Mouse (Mus musculus): ENCODE measurements around the gene Bicra.
A peak's percentile ranks its signal among the peaks of the same experiment; 100 is the strongest.

Bicra gene

GRCm38 (mm10) chr7:16047338-16048146, at the start of gene Bicra:
Gene Bicra (minus strand): TSS chr7:16047921.
- DNase-seq (ENCODE audit: low read depth, low spot score) = peak; percentile 88
- no peaks in the 10 kb centered on the region for H3K27me3 ChIP-seq (ENCODE audit: control insufficient read depth, insufficient read depth, low read length, poor library complexity, severe bottlenecking)
- H3K36me3 ChIP-seq (ENCODE audit: control insufficient read depth, insufficient read depth, low read length, poor library complexity, severe bottlenecking) = no peaks in the 10 kb centered on the region

DNA sequence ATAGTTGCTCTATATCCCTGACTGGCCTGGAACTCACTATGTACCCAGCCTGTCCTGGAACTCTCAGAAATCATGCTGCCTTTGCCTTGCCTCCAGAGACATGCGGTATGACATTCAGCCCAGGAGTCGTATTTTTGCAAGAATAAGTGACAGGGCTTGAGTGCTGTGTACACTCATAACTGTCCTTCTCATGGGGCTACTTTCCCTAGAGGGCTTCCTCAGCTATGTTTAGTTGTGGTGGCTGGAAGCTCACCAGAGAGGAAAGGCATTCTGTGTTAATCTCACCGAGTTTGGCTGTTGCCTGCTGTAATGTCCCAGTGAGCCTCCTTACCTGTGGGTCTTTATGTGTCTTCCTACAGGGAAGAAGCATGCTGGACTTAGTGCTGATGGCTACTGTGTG, 46.9 kb upstream of the Bicra start:
- Histone ChIP-seq H3K27me3 (ENCODE audit: control insufficient read depth, insufficient read depth, low read length, poor library complexity, severe bottlenecking) (no peaks in the 10 kb centered on the region), H3K36me3 (ENCODE audit: control insufficient read depth, insufficient read depth, low read length, poor library complexity, severe bottlenecking) (no peaks in the 10 kb centered on the region)
- no peak for DNase-seq (ENCODE audit: low read depth, low spot score)

GRCm38 (mm10) chr7:16087587-16087986, 39.9 kb upstream of the Bicra start:
- Histone ChIP-seq H3K36me3 (ENCODE audit: control insufficient read depth, insufficient read depth, low read length, poor library complexity, severe bottlenecking) (no peaks in the 10 kb centered on the region), H3K27me3 (ENCODE audit: control insufficient read depth, insufficient read depth, low read length, poor library complexity, severe bottlenecking) (no peaks in the 10 kb centered on the region)
- no peak for DNase-seq (ENCODE audit: low read depth, low spot score)

GRCm38 (mm10) chr7:16083361-16083760, 35.6 kb upstream of the Bicra start:
- no peak for DNase-seq (ENCODE audit: low read depth, low spot score)
- H3K36me3 ChIP-seq (ENCODE audit: control insufficient read depth, insufficient read depth, low read length, poor library complexity, severe bottlenecking) = no peaks in the 10 kb centered on the region
- H3K27me3 ChIP-seq (ENCODE audit: control insufficient read depth, insufficient read depth, low read length, poor library complexity, severe bottlenecking) = no peaks in the 10 kb centered on the region

DNA sequence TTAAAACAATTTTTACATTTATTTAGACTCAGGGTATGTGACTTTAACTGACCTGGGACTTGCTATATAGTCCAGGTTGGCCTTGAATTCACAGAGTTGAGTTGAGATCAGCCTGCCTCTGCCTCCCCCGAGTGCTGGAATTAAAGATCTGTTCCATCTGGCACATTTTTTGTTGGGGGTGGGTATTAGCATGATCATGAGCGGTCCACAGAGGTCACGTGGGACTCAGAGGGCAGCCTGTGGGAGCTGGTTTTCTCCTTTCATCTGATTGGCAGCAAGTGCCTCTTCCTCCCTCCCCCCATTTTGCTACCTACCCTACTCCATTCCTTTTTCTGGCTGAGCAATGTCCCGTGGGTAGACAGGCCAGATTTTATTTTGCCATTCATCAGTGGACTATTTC, 32.9 kb upstream of the Bicra start:
- no peaks in the 10 kb centered on the region for H3K27me3 ChIP-seq (ENCODE audit: control insufficient read depth, insufficient read depth, low read length, poor library complexity, severe bottlenecking)
- no peak for DNase-seq (ENCODE audit: low read depth, low spot score)
- no peaks in the 10 kb centered on the region for H3K36me3 ChIP-seq (ENCODE audit: control insufficient read depth, insufficient read depth, low read length, poor library complexity, severe bottlenecking)

DNA sequence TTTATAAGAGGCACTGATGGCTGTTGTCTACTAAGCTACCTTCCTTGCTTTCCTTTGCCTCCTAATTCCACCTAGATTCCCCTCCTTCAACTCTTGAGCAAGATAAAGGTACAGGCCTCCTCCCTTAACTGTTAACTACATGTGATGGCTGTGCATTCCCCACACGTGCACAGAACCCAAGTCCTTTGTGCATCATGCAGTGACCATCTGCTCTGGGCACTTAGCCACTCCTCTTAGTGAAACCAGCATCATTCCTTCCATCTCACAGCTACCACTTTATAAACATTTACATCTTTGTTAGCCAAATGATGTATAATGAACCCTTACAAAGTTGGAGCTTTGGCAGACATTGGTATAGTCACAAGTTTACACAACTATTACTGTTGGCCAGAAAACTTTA, 32.2 kb upstream of the Bicra start:
- no peak for DNase-seq (ENCODE audit: low read depth, low spot score)
- H3K36me3 ChIP-seq (ENCODE audit: control insufficient read depth, insufficient read depth, low read length, poor library complexity, severe bottlenecking) = no peaks in the 10 kb centered on the region
- no peaks in the 10 kb centered on the region for H3K27me3 ChIP-seq (ENCODE audit: control insufficient read depth, insufficient read depth, low read length, poor library complexity, severe bottlenecking)

- Histone ChIP-seq H3K27me3 (ENCODE audit: control insufficient read depth, insufficient read depth, low read length, poor library complexity, severe bottlenecking) (no peaks in the 10 kb centered on the region), H3K36me3 (ENCODE audit: control insufficient read depth, insufficient read depth, low read length, poor library complexity, severe bottlenecking) (no peaks in the 10 kb centered on the region)
- DNase-seq (ENCODE audit: low read depth, low spot score) = no peak
Measured at GRCm38 (mm10) chr7:16071906-16072305, 24.2 kb upstream of the Bicra start.

- no peak for DNase-seq (ENCODE audit: low read depth, low spot score)
- H3K36me3 ChIP-seq (ENCODE audit: control insufficient read depth, insufficient read depth, low read length, poor library complexity, severe bottlenecking) = no peaks in the 10 kb centered on the region
- H3K27me3 ChIP-seq (ENCODE audit: control insufficient read depth, insufficient read depth, low read length, poor library complexity, severe bottlenecking) = no peaks in the 10 kb centered on the region
Measured at GRCm38 (mm10) chr7:16070846-16071245, 23.1 kb upstream of the Bicra start.

DNA sequence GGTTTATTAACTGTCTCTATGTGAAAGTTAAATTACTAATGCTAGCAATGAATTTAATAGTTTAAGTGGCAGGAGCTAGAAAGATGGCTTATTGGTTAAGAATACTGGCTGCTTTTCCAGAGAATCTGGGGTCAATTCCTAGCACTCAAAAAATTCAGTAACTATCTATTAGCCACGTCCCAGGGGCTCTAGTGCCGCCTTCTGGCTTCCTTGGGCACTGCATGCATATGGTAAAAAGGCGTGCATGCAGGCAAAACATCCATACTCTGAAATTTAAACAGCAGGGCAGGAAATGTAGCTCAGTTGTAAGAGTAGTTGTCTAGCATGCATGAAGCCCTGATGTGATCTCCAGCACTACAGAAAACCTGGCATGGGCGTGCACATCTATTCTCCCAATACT, 15.8 kb upstream of the Bicra start:
- peak; percentile 59 for DNase-seq (ENCODE audit: low read depth, low spot score)
- no peaks in the 10 kb centered on the region for H3K27me3 ChIP-seq (ENCODE audit: control insufficient read depth, insufficient read depth, low read length, poor library complexity, severe bottlenecking)
- H3K36me3 ChIP-seq (ENCODE audit: control insufficient read depth, insufficient read depth, low read length, poor library complexity, severe bottlenecking) = no peaks in the 10 kb centered on the region

DNA sequence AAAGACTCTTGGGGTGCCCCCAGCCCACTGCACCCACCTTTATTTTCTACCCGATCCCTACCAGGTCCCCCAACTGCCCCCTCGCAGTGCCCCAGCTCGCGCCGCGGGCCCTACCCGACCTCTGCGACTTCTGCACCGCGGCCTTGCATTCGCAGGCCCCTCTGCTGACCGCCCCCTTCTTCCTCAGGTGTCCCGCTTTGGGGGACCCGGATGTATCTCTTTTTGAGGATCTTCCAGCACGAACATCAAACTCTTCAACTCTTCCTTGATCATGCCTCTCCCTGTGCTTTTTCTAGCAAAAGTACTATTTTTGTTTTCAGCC, 14.3 kb upstream of the Bicra start:
- DNase-seq (ENCODE audit: low read depth, low spot score) = no peak
- Histone ChIP-seq H3K36me3 (ENCODE audit: control insufficient read depth, insufficient read depth, low read length, poor library complexity, severe bottlenecking) (no peaks in the 10 kb centered on the region), H3K27me3 (ENCODE audit: control insufficient read depth, insufficient read depth, low read length, poor library complexity, severe bottlenecking) (no peaks in the 10 kb centered on the region)

- Histone ChIP-seq H3K27me3 (ENCODE audit: control insufficient read depth, insufficient read depth, low read length, poor library complexity, severe bottlenecking) (no peaks in the 10 kb centered on the region), H3K36me3 (ENCODE audit: control insufficient read depth, insufficient read depth, low read length, poor library complexity, severe bottlenecking) (no peaks in the 10 kb centered on the region)
- DNase-seq (ENCODE audit: low read depth, low spot score) = no peak
Measured at GRCm38 (mm10) chr7:16061219-16062098, 13.7 kb upstream of the Bicra start, which contains the start of gene Zfp541. Gene Zfp541 (plus strand): TSS chr7:16061814.

- H3K36me3 ChIP-seq (ENCODE audit: control insufficient read depth, insufficient read depth, low read length, poor library complexity, severe bottlenecking) = no peaks in the 10 kb centered on the region
- no peaks in the 10 kb centered on the region for H3K27me3 ChIP-seq (ENCODE audit: control insufficient read depth, insufficient read depth, low read length, poor library complexity, severe bottlenecking)
- DNase-seq (ENCODE audit: low read depth, low spot score) = peak; percentile 76
Measured at GRCm38 (mm10) chr7:16057136-16057534, 9.4 kb upstream of the Bicra start.

GRCm38 (mm10) chr7:16056459-16057135, 8.9 kb upstream of the Bicra start:
- peak; percentile 81 for DNase-seq (ENCODE audit: low read depth, low spot score)
- Histone ChIP-seq H3K36me3 (ENCODE audit: control insufficient read depth, insufficient read depth, low read length, poor library complexity, severe bottlenecking) (no peaks in the 10 kb centered on the region), H3K27me3 (ENCODE audit: control insufficient read depth, insufficient read depth, low read length, poor library complexity, severe bottlenecking) (no peaks in the 10 kb centered on the region)

DNA sequence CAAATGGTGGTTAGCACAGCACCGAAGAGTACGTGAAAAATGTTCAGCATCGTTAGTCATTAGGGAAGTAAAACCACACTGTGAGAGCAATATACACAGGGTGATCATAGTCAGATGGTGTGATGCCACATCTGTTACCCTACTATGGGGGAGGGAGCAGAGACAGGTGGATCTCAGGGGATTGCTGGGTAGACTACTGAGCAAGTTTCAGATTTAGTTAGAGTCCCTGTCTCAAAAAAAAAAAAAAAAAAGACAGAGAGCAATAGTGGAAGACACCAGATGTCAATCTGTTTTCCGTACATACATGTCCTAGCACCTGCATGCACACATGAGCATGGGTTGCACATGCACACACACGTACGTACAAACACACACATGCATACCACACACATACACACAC, 7.9 kb upstream of the Bicra start:
- peak; percentile 95 for DNase-seq (ENCODE audit: low read depth, low spot score)
- H3K27me3 ChIP-seq (ENCODE audit: control insufficient read depth, insufficient read depth, low read length, poor library complexity, severe bottlenecking) = no peaks in the 10 kb centered on the region
- no peaks in the 10 kb centered on the region for H3K36me3 ChIP-seq (ENCODE audit: control insufficient read depth, insufficient read depth, low read length, poor library complexity, severe bottlenecking)

GRCm38 (mm10) chr7:16054966-16055365, 7.2 kb upstream of the Bicra start:
- H3K36me3 ChIP-seq (ENCODE audit: control insufficient read depth, insufficient read depth, low read length, poor library complexity, severe bottlenecking) = no peaks in the 10 kb centered on the region
- peak; percentile 41 for DNase-seq (ENCODE audit: low read depth, low spot score)
- H3K27me3 ChIP-seq (ENCODE audit: control insufficient read depth, insufficient read depth, low read length, poor library complexity, severe bottlenecking) = no peaks in the 10 kb centered on the region

Data from splenic B cell, adult 2 months (primary cell).